Mouse (Mus musculus) MEL (cell line): ENCODE data around the gene Cap1. TPM values are rescaled to one million over a fixed set of nuclear protein-coding genes. Genes with fewer than 3 reads are reported as not detected.

Source experiments
- DNase-seq: peaks from one replicate; pipeline ENCODE4 v3.0.0; 2011; ENCODE audit warnings: low read depth, low spot score
- H3K27ac ChIP-seq: 2 replicates; pipeline ENCODE4 v1.5.1; 2012; ENCODE audit warnings: low read depth, mild to moderate bottlenecking, control low read depth, low read length, moderate library complexity; ENCODE audit not compliant: control insufficient read depth
- H3K27me3 ChIP-seq, 2 experiments: fragments of 150-350 bp in 1 of 2; sonication (generic) in 1 of 2; 2 replicates each; pipeline ENCODE4 v1.6.1; 2012; ENCODE audit warnings: low read length in 2 of 2, mild to moderate bottlenecking in 2 of 2, improper control_type of control experiment in 1 of 2, moderate library complexity in 1 of 2; ENCODE audit not compliant: insufficient read depth in 2 of 2, control insufficient read depth in 1 of 2
- H3K36me3 ChIP-seq, 2 experiments: 2 replicates each; pipeline ENCODE4 v1.6.1; 2012 to 2014; ENCODE audit warnings: low read length in 2 of 2, improper control_type of control experiment in 1 of 2, inconsistent platforms in 1 of 2, mild to moderate bottlenecking in 1 of 2; ENCODE audit not compliant: insufficient read depth in 2 of 2, control insufficient read depth in 1 of 2
- H3K4me1 ChIP-seq, 2 experiments: fragments of 150-350 bp in 1 of 2; sonication (generic) in 1 of 2; 2 replicates each; pipeline ENCODE4 v1.6.1; 2012; ENCODE audit warnings: low read length in 2 of 2, improper control_type of control experiment in 1 of 2, mild to moderate bottlenecking in 1 of 2; ENCODE audit not compliant: insufficient read depth in 2 of 2, control insufficient read depth in 1 of 2
- H3K4me3 ChIP-seq, 2 experiments: fragments of 150-350 bp in 1 of 2; sonication (generic) in 1 of 2; 2 replicates each; pipeline ENCODE4 v1.5.1; 2012; ENCODE audit warnings: low read depth in 2 of 2, low read length in 2 of 2, mild to moderate bottlenecking in 2 of 2, moderate library complexity in 2 of 2, control low read depth in 1 of 2, improper control_type of control experiment in 1 of 2; ENCODE audit not compliant: control insufficient read depth in 1 of 2, insufficient read depth in 1 of 2
- H3K79me2 ChIP-seq: 2 replicates; pipeline ENCODE4 v1.6.1; 2012; ENCODE audit warnings: mild to moderate bottlenecking, low read length, moderate library complexity; ENCODE audit not compliant: control insufficient read depth, poor library complexity, insufficient read depth
- H3K9ac ChIP-seq: 2 replicates; pipeline ENCODE4 v1.6.1; 2012; ENCODE audit warnings: low read depth, mild to moderate bottlenecking, control low read depth, low read length, moderate library complexity; ENCODE audit not compliant: control insufficient read depth, poor library complexity, severe bottlenecking
- H3K9me3 ChIP-seq: fragments of 150-350 bp; sonication (generic); replicated peaks from 2 replicates; pipeline ENCODE4 v1.6.1; 2012; ENCODE audit warnings: mild to moderate bottlenecking, low read length, improper control_type of control experiment, moderate library complexity; ENCODE audit not compliant: insufficient read depth
- CHD1 ChIP-seq: IDR thresholded peaks from 2 replicates; pipeline ENCODE4 v1.6.1; 2012; ENCODE audit warnings: low read depth, mild to moderate bottlenecking, inconsistent platforms, low read length, improper control_type of control experiment
- EP300 ChIP-seq, 2 experiments: IDR thresholded peaks; 2 replicates each; pipeline ENCODE4 v1.6.1; 2011; ENCODE audit warnings: improper control_type of control experiment in 2 of 2, low read length in 2 of 2, low read depth in 1 of 2, mild to moderate bottlenecking in 1 of 2
- HCFC1 ChIP-seq: IDR thresholded peaks from 2 replicates; pipeline ENCODE4 v1.6.1; 2012; ENCODE audit warnings: low read depth, mild to moderate bottlenecking, inconsistent platforms, low read length, improper control_type of control experiment, moderate library complexity
- MXI1 ChIP-seq: IDR thresholded peaks from 2 replicates; pipeline ENCODE4 v1.6.1; 2011; ENCODE audit warnings: mild to moderate bottlenecking, low read depth, low read length, improper control_type of control experiment
- MYC ChIP-seq: IDR thresholded peaks from 2 replicates; pipeline ENCODE4 v1.6.1; 2011; ENCODE audit warnings: low read depth, mild to moderate bottlenecking, low read length, improper control_type of control experiment, moderate library complexity
- NELFE ChIP-seq: IDR thresholded peaks from 2 replicates; pipeline ENCODE4 v1.6.1; 2011; ENCODE audit warnings: low read depth, low read length, improper control_type of control experiment
- POLR2AphosphoS2 ChIP-seq: IDR thresholded peaks from 2 replicates; pipeline ENCODE4 v1.6.1; 2011; ENCODE audit warnings: low read length, improper control_type of control experiment
- POLR2AphosphoS5 ChIP-seq: IDR thresholded peaks from 2 replicates; pipeline ENCODE4 v1.6.1; 2012; ENCODE audit warnings: low read depth, borderline replicate concordance, mild to moderate bottlenecking, inconsistent platforms, low read length, moderate library complexity, mixed read lengths
- RAD21 ChIP-seq: IDR thresholded peaks from 2 replicates; pipeline ENCODE4 v1.6.1; 2011; ENCODE audit warnings: mild to moderate bottlenecking, low read depth, low read length, improper control_type of control experiment
- SIN3A ChIP-seq: IDR thresholded peaks from 2 replicates; pipeline ENCODE4 v1.6.1; 2012; ENCODE audit warnings: low read length, improper control_type of control experiment, inconsistent platforms
- TAL1 ChIP-seq: IDR thresholded peaks from 2 replicates; pipeline ENCODE4 v1.6.1; 2012; ENCODE audit warnings: mild to moderate bottlenecking, inconsistent platforms, low read length, moderate library complexity, mixed read lengths
- TCF12 ChIP-seq: IDR thresholded peaks from 2 replicates; pipeline ENCODE4 v1.6.1; 2014; ENCODE audit warnings: low read depth, mild to moderate bottlenecking, inconsistent platforms, low read length, improper control_type of control experiment, moderate library complexity
- USF1 ChIP-seq: IDR thresholded peaks from 2 replicates; pipeline ENCODE4 v1.6.1; 2014; ENCODE audit warnings: low read depth, mild to moderate bottlenecking, inconsistent platforms, low read length, improper control_type of control experiment, moderate library complexity
- ZKSCAN1 ChIP-seq: IDR thresholded peaks from 2 replicates; pipeline ENCODE4 v1.6.1; 2012; ENCODE audit warnings: low read depth, mild to moderate bottlenecking, inconsistent platforms, low read length, improper control_type of control experiment, moderate library complexity
- polyA plus RNA-seq, 2 experiments: library from polyadenylated mRNA; stranded (reverse) in 1 of 2; unstranded in 1 of 2; fragments of >175 nt in 1 of 2; fragments of >200 nt in 1 of 2; gene quantifications; 2 replicates each; pipeline versions ENCODE4 v1.2.1 to v1.2.4; 2012; ENCODE audit warnings: low replicate concordance in 2 of 2, low read depth in 1 of 2; ENCODE audit not compliant: insufficient read length in 2 of 2, insufficient read depth in 1 of 2, missing spikeins in 1 of 2
- total RNA-seq: library from RNA; depleted of rRNA; stranded (reverse); fragments of 300-350 nt; gene quantifications from 2 replicates; pipeline ENCODE4 v1.2.3, GENCODE M21; 2012

Cap1 gene
- total and polyA plus RNA-seq, 3 experiments: 68.3 to 134 TPM; not detected in 1

DNA sequence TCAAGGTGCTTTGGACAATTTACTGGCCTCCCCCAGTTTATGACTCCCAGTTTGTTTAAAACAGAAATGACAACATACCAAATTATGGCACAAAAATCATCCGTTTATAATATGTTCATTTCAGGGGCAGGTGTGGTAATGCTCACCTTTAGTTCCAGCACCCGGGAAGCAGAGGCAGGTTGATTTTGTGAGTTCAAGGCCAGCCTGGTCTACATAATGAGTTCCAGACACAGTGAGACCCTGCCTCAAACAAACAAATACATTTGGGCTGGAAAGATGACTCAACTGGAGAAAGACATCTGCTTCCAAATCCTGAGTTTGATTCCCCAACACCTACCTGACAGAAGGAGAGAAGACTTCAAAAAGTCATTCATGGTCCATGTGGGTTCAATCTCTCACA lies 1.5 kb upstream of the Cap1 start:
- TF ChIP-seq MXI1: no peak
- no peak for TF ChIP-seq POLR2AphosphoS5
- no peak for TF ChIP-seq RAD21
- no peak for TF ChIP-seq ZKSCAN1
- TF ChIP-seq SIN3A: no peak
- no peak for TF ChIP-seq TAL1
- TF ChIP-seq NELFE: no peak
- TF ChIP-seq HCFC1: no peak
- no peak for TF ChIP-seq EP300 (IDR thresholded peaks at IDR 0.05; ENCODE audit: low read depth in 1 of 2, low read length in 2 of 2)
- TF ChIP-seq CHD1: no peak
- no peak for TF ChIP-seq USF1
- TF ChIP-seq, all 39 proteins: peak for 0
- peaks cover 0 to 22% of the 10 kb centered on the region in 2 experiments; a peak in 2 of 4 replicates for H3K36me3 ChIP-seq
- H3K9ac ChIP-seq: peak overlapping the region; percentile 86
- peak overlapping the region; percentile 95; the same call in 1 of the 2 replicates for H3K27ac ChIP-seq
- no peaks in the 10 kb centered on the region for H3K27me3 ChIP-seq
- peak overlapping the region in 1 of 2 experiments; percentile 77; a peak in 2 of 4 replicates for H3K4me3 ChIP-seq
- H3K9me3 ChIP-seq: no peaks in the 10 kb centered on the region
- peaks cover 10 to 22% of the 10 kb centered on the region in 2 experiments for H3K4me1 ChIP-seq
- no peak for DNase-seq
- H3K79me2 ChIP-seq: peaks cover 25% of the 10 kb centered on the region

DNA sequence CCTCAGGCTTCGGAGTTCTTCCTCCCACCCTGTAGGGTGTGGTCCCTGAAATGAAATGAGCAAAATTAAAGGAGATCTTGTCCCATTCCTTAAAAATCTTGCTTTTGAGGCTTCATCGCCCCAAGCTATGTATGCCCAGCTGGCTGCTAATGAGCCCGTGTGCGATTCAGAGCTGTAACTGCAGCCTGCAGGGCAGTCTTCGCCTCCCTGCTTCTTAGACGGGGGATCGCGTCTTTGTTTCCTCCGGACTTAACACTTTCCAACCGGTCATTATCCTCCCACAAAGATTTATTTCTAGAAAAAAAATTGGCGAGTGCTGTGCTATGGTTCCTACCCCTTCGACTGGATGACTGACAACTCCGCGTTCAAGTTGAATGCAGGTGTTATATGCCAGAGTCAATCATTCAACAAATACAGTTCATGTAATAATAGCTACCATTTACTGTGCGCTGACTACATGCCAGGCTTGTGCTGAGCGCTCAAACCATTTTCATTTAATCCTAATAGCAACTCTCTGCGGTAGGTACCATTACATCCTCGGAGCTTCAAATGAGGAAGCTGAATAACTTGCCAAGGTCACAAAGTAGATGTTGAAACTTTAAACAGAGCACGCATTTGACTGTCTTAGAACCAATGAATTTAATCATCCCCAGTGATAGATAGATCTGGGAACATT lies 861 bp upstream of the Cap1 start:
- peaks cover 6 to 22% of the 10 kb centered on the region in 2 experiments; a peak in 3 of 4 replicates for H3K4me1 ChIP-seq

More for the DNA sequence above, 861 bp upstream of the Cap1 start:
- Histone ChIP-seq H3K9ac (peak overlapping the region; percentile 86), H3K36me3 (peaks cover 0 to 20% of the 10 kb centered on the region in 2 experiments; a peak in 2 of 4 replicates), H3K9me3 (no peaks in the 10 kb centered on the region), H3K79me2 (peaks cover 27% of the 10 kb centered on the region), H3K4me3 (peak overlapping the region; percentile 77 to 87), H3K27ac (peak overlapping the region; percentile 95), H3K27me3 (no peaks in the 10 kb centered on the region)
- peak; percentile 64 for DNase-seq
- no peak for TF ChIP-seq POLR2AphosphoS2
- TF ChIP-seq NELFE: no peak
- no peak for TF ChIP-seq CHD1
- no peak for TF ChIP-seq MYC
- no peak for TF ChIP-seq TCF12
- TF ChIP-seq, all 39 proteins: peak for 0
